Mouse (Mus musculus) spleen, adult 2 months (tissue): ENCODE measurements around the gene Stxbp6. TPM values are rescaled to one million over a fixed set of nuclear protein-coding genes. Genes with fewer than 3 reads are reported as not detected.

Experiments used
- DNase-seq, 2 experiments: peaks; one replicate each; pipeline versions ENCODE4 v3.0.0 to v3.0.0-alpha.2; 2012 to 2021; ENCODE audit warnings: low spot score in 2 of 2, low read depth in 1 of 2
- H3K27ac ChIP-seq: fragments of 200-500 bp; 2 replicates; pipeline ENCODE4 v1.5.1; 2012; ENCODE audit warnings: low read length, inconsistent platforms; ENCODE audit not compliant: insufficient read depth
- H3K27me3 ChIP-seq: fragments of 200-500 bp; 2 replicates; pipeline ENCODE4 v1.6.1; 2012; ENCODE audit warnings: mild to moderate bottlenecking, moderate library complexity, low read length, inconsistent platforms; ENCODE audit not compliant: control insufficient read depth, insufficient read depth
- H3K36me3 ChIP-seq: fragments of 200-500 bp; 2 replicates; pipeline ENCODE4 v1.6.1; 2012; ENCODE audit warnings: mild to moderate bottlenecking, low read length, inconsistent platforms; ENCODE audit not compliant: control insufficient read depth, insufficient read depth
- H3K4me1 ChIP-seq: fragments of 200-500 bp; 2 replicates; pipeline ENCODE4 v1.6.1; 2011; ENCODE audit warnings: inconsistent platforms; ENCODE audit not compliant: control insufficient read depth, insufficient read depth, insufficient read length
- H3K4me3 ChIP-seq: fragments of 200-500 bp; 2 replicates; pipeline ENCODE4 v1.5.1; 2011; ENCODE audit warnings: mild to moderate bottlenecking, inconsistent platforms; ENCODE audit not compliant: insufficient read depth, insufficient read length; ENCODE audit errors: extremely low read depth
- CTCF ChIP-seq: fragments of 200-500 bp; IDR thresholded peaks from 2 replicates; pipeline ENCODE4 v1.5.1; 2011; ENCODE audit warnings: mild to moderate bottlenecking, inconsistent platforms; ENCODE audit not compliant: insufficient read depth, insufficient read length, insufficient replicate concordance; ENCODE audit errors: extremely low read depth
- POLR2A ChIP-seq: fragments of 200-500 bp; IDR thresholded peaks from 2 replicates; pipeline ENCODE4 v1.6.1; 2011; ENCODE audit warnings: low read depth, low read length, inconsistent platforms
- WGBS: fragments of 180-500 bp; shearing (Covaris S2); methylation state at CpG from one replicate; pipeline ENCODE4 v1.1.7; 2018; 5-methylcytosine and 5-hydroxymethylcytosine counted together
- polyA plus RNA-seq: library from polyadenylated mRNA; depleted of rRNA; stranded (reverse); fragments of >200 nt; gene quantifications from 2 replicates; pipeline ENCODE4 v1.2.3, GENCODE M21; 2012

Gene Stxbp6
- polyA plus RNA-seq, 1 experiment, result 1.1 TPM

- DNase-seq, result no peak
- Histone ChIP-seq H3K4me1 (no peaks in the 10 kb centered on the region), H3K27ac (no peak overlapping the region), H3K36me3 (no peaks in the 10 kb centered on the region), H3K27me3 (no peaks in the 10 kb centered on the region), H3K4me3 (no peak overlapping the region)
- WGBS, result 86% methylated on average over 3 of the region's 3 CpGs
- no peak for TF ChIP-seq POLR2A
- TF ChIP-seq CTCF, result no peak
Observed at GRCm38 (mm10) chr12:44925901-44926300, 148.6 kb downstream of the Stxbp6 start.

GRCm38 (mm10) chr12:44923273-44923672, 151.2 kb downstream of the Stxbp6 start:
- no peak overlapping the region for H3K4me3 ChIP-seq
- no peaks in the 10 kb centered on the region for H3K27me3 ChIP-seq
- H3K4me1 ChIP-seq, result no peaks in the 10 kb centered on the region
- H3K27ac ChIP-seq, result no peak overlapping the region
- WGBS, result 80% methylated on average over 3 of the region's 3 CpGs
- no peaks in the 10 kb centered on the region for H3K36me3 ChIP-seq
- DNase-seq, result no peak
- TF ChIP-seq CTCF (no peak), POLR2A (no peak)

GRCm38 (mm10) chr12:44922241-44922640, 152.3 kb downstream of the Stxbp6 start:
- DNase-seq, result no peak
- Histone ChIP-seq H3K4me1 (no peaks in the 10 kb centered on the region), H3K4me3 (no peak overlapping the region), H3K36me3 (no peaks in the 10 kb centered on the region), H3K27me3 (no peaks in the 10 kb centered on the region), H3K27ac (no peak overlapping the region)
- 91% methylated on average over 4 of the region's 4 CpGs for WGBS
- no peak for TF ChIP-seq POLR2A
- TF ChIP-seq CTCF, result no peak

- Histone ChIP-seq H3K27me3 (no peaks in the 10 kb centered on the region), H3K36me3 (no peaks in the 10 kb centered on the region), H3K4me1 (no peaks in the 10 kb centered on the region), H3K4me3 (no peak overlapping the region), H3K27ac (no peak overlapping the region)
- DNase-seq, result no peak
- WGBS, result 66% methylated on average over 2 of the region's 2 CpGs
- TF ChIP-seq CTCF (no peak), POLR2A (no peak)
Observed at GRCm38 (mm10) chr12:44919613-44920012, 154.9 kb downstream of the Stxbp6 start.

GRCm38 (mm10) chr12:44918929-44919328, 155.6 kb downstream of the Stxbp6 start:
- DNase-seq, result no peak
- Histone ChIP-seq H3K36me3 (no peaks in the 10 kb centered on the region), H3K4me3 (no peak overlapping the region), H3K4me1 (no peaks in the 10 kb centered on the region), H3K27me3 (no peaks in the 10 kb centered on the region), H3K27ac (no peak overlapping the region)
- TF ChIP-seq POLR2A (no peak), CTCF (no peak)
- 70% methylated on average over 2 of the region's 2 CpGs for WGBS

GRCm38 (mm10) chr12:44913854-44914253, 160.7 kb downstream of the Stxbp6 start:
- H3K27me3 ChIP-seq, result no peaks in the 10 kb centered on the region
- H3K36me3 ChIP-seq, result no peaks in the 10 kb centered on the region
- no peak overlapping the region for H3K27ac ChIP-seq
- no peak for DNase-seq
- WGBS, result 71% methylated on average over 4 of the region's 4 CpGs
- no peaks in the 10 kb centered on the region for H3K4me1 ChIP-seq
- no peak overlapping the region for H3K4me3 ChIP-seq
- no peak for TF ChIP-seq CTCF
- no peak for TF ChIP-seq POLR2A

- 57% methylated on average over 3 of the region's 3 CpGs for WGBS
- no peaks in the 10 kb centered on the region for H3K36me3 ChIP-seq
- H3K27ac ChIP-seq, result no peak overlapping the region
- no peaks in the 10 kb centered on the region for H3K27me3 ChIP-seq
- no peak overlapping the region for H3K4me3 ChIP-seq
- H3K4me1 ChIP-seq, result no peaks in the 10 kb centered on the region
- TF ChIP-seq POLR2A (no peak), CTCF (no peak)
- no peak for DNase-seq
Observed at GRCm38 (mm10) chr12:44908028-44908702, 166.3 kb downstream of the Stxbp6 start.
